Mouse (Mus musculus): ENCODE data around the gene Slc25a25. TPM values are rescaled to one million over a fixed set of nuclear protein-coding genes. Genes with fewer than 3 reads are reported as not detected.

Gene Slc25a25
- polyA plus RNA-seq, 1 experiment from 2014 or later = 33.0 TPM

- Histone ChIP-seq H3K27me3 (ENCODE audit: low read depth, poor library complexity, severe bottlenecking) (peaks cover 22% of the 10 kb centered on the region), H3K36me3 (peaks cover 41% of the 10 kb centered on the region), H3K4me1 (peaks cover 19% of the 10 kb centered on the region), H3K4me3 (peak overlapping the region; percentile 73), H3K9me3 (replicated peaks) (no peaks in the 10 kb centered on the region), H3K27ac (peak overlapping the region; percentile 73)
- under 1% methylated on average over 27 of the region's 27 CpGs for WGBS
- DNase-seq (ENCODE audit: low spot score) = no peak
These were observed 70.0 kb downstream of the Slc25a25 start for GRCm38 (mm10) chr2:32381141-32381774.

- peaks cover 16% of the 10 kb centered on the region for H3K4me1 ChIP-seq
- H3K4me3 ChIP-seq = no peak overlapping the region
- peaks cover 22% of the 10 kb centered on the region for H3K27me3 ChIP-seq (ENCODE audit: low read depth, poor library complexity, severe bottlenecking)
- peaks cover 53% of the 10 kb centered on the region for H3K36me3 ChIP-seq
- DNase-seq (ENCODE audit: low spot score) = no peak
- 93% methylated on average over 7 of the region's 7 CpGs for WGBS
- H3K9me3 ChIP-seq (replicated peaks) = no peaks in the 10 kb centered on the region
- no peak overlapping the region for H3K27ac ChIP-seq
These were observed 71.2 kb downstream of the Slc25a25 start for GRCm38 (mm10) chr2:32380001-32380500.

GRCm38 (mm10) chr2:32376963-32377362 lies 74.3 kb downstream of the Slc25a25 start:
- no peaks in the 10 kb centered on the region for H3K9me3 ChIP-seq (replicated peaks)
- 96% methylated on average over 10 of the region's 10 CpGs for WGBS
- no peak overlapping the region for H3K27ac ChIP-seq
- peaks cover 84% of the 10 kb centered on the region for H3K36me3 ChIP-seq
- peaks cover 10% of the 10 kb centered on the region for H3K4me1 ChIP-seq
- no peak for DNase-seq (ENCODE audit: low spot score)
- peaks cover under 1% of the 10 kb centered on the region; the same call in 1 of the 2 replicates for H3K27me3 ChIP-seq (ENCODE audit: low read depth, poor library complexity, severe bottlenecking)
- H3K4me3 ChIP-seq = no peak overlapping the region

GRCm38 (mm10) chr2:32375317-32375940 lies 75.8 kb downstream of the Slc25a25 start:
- Histone ChIP-seq H3K36me3 (peaks cover 100% of the 10 kb centered on the region), H3K27me3 (ENCODE audit: low read depth, poor library complexity, severe bottlenecking) (no peaks in the 10 kb centered on the region), H3K4me1 (no peaks in the 10 kb centered on the region), H3K9me3 (replicated peaks) (no peaks in the 10 kb centered on the region), H3K27ac (no peak overlapping the region), H3K4me3 (no peak overlapping the region)
- no peak for DNase-seq (ENCODE audit: low spot score)
- 92% methylated on average over 13 of the region's 13 CpGs for WGBS

GRCm38 (mm10) chr2:32374191-32374590 lies 77.1 kb downstream of the Slc25a25 start:
- no peak for DNase-seq (ENCODE audit: low spot score)
- no peaks in the 10 kb centered on the region for H3K9me3 ChIP-seq (replicated peaks)
- H3K36me3 ChIP-seq = peaks cover 100% of the 10 kb centered on the region
- no peak overlapping the region for H3K27ac ChIP-seq
- H3K4me1 ChIP-seq = no peaks in the 10 kb centered on the region
- H3K27me3 ChIP-seq (ENCODE audit: low read depth, poor library complexity, severe bottlenecking) = no peaks in the 10 kb centered on the region
- no peak overlapping the region for H3K4me3 ChIP-seq
- 91% methylated on average over 10 of the region's 10 CpGs for WGBS

- WGBS = 95% methylated on average over 5 of the region's 5 CpGs
- Histone ChIP-seq H3K9me3 (replicated peaks) (no peaks in the 10 kb centered on the region), H3K4me1 (peaks cover 19% of the 10 kb centered on the region), H3K27ac (no peak overlapping the region), H3K27me3 (ENCODE audit: low read depth, poor library complexity, severe bottlenecking) (no peaks in the 10 kb centered on the region), H3K36me3 (peaks cover 83% of the 10 kb centered on the region), H3K4me3 (no peak overlapping the region)
- no peak for DNase-seq (ENCODE audit: low spot score)
These were observed 83.9 kb downstream of the Slc25a25 start for GRCm38 (mm10) chr2:32367315-32367714.

Other genes with a start within 250 kb of the Slc25a25 start
- gene Pomt1, start 214.9 kb downstream of the Slc25a25 start, polyA plus RNA-seq (2016; fragmentation: Nextera tagmentation; extraction: Ambion mirVana) = 21.1 and 24.1 TPM in 2 replicates
- 69.6 and 74.0 TPM in 2 replicates for gene Uck1, start 191.3 kb downstream of the Slc25a25 start, polyA plus RNA-seq (2016; fragmentation: Nextera tagmentation; extraction: Ambion mirVana)
- gene Golga2, start 164.1 kb downstream of the Slc25a25 start, polyA plus RNA-seq (2016; fragmentation: Nextera tagmentation; extraction: Ambion mirVana) = 20.4 and 25.0 TPM in 2 replicates
- 440 and 446 TPM in 2 replicates for gene Swi5, start 163.4 kb downstream of the Slc25a25 start, polyA plus RNA-seq (2016; fragmentation: Nextera tagmentation; extraction: Ambion mirVana)
- 61.3 and 74.8 TPM in 2 replicates for gene Ciz1, start 99.1 kb downstream of the Slc25a25 start, polyA plus RNA-seq (2016; fragmentation: Nextera tagmentation; extraction: Ambion mirVana)
- 27.1 and 33.6 TPM in 2 replicates for gene Dnm1, start 98.1 kb downstream of the Slc25a25 start, polyA plus RNA-seq (2016; fragmentation: Nextera tagmentation; extraction: Ambion mirVana)
- gene 1110008P14Rik, start 69.5 kb downstream of the Slc25a25 start, polyA plus RNA-seq (2016; fragmentation: Nextera tagmentation; extraction: Ambion mirVana) = 36.3 and 37.0 TPM in 2 replicates
- not detected in 2 replicates for gene Lcn2, start 63.2 kb downstream of the Slc25a25 start, polyA plus RNA-seq (2016; fragmentation: Nextera tagmentation; extraction: Ambion mirVana)
- gene Ptges2, start 55.5 kb downstream of the Slc25a25 start, polyA plus RNA-seq (2016; fragmentation: Nextera tagmentation; extraction: Ambion mirVana) = 32.7 and 37.0 TPM in 2 replicates
- 5.9 and 7.3 TPM in 2 replicates for gene Naif1, start 988 bp downstream of the Slc25a25 start, polyA plus RNA-seq (2016; fragmentation: Nextera tagmentation; extraction: Ambion mirVana)
- 12.0 and 14.0 TPM in 2 replicates for gene Fam102a, start 83.9 kb upstream of the Slc25a25 start, polyA plus RNA-seq (2016; fragmentation: Nextera tagmentation; extraction: Ambion mirVana)
- gene Dpm2, start 119.4 kb upstream of the Slc25a25 start, polyA plus RNA-seq (2016; fragmentation: Nextera tagmentation; extraction: Ambion mirVana) = 104 and 109 TPM in 2 replicates
- gene Pip5kl1, start 123.4 kb upstream of the Slc25a25 start, polyA plus RNA-seq (2016; fragmentation: Nextera tagmentation; extraction: Ambion mirVana) = 1.0 and 2.7 TPM in 2 replicates
- 0.24 TPM in 1 of 2 replicates, not detected in the other for gene 9430097D07Rik, start 124.2 kb upstream of the Slc25a25 start, polyA plus RNA-seq (2016; fragmentation: Nextera tagmentation; extraction: Ambion mirVana)
- gene St6galnac4, start 135.7 kb upstream of the Slc25a25 start, polyA plus RNA-seq (2016; fragmentation: Nextera tagmentation; extraction: Ambion mirVana) = 26.0 and 26.1 TPM in 2 replicates
- gene St6galnac6, start 148.3 kb upstream of the Slc25a25 start, polyA plus RNA-seq (2016; fragmentation: Nextera tagmentation; extraction: Ambion mirVana) = 11.8 and 16.7 TPM in 2 replicates
- 21.6 and 35.7 TPM in 2 replicates for gene Ak1, start 170.3 kb upstream of the Slc25a25 start, polyA plus RNA-seq (2016; fragmentation: Nextera tagmentation; extraction: Ambion mirVana)
- gene Eng, start 195.2 kb upstream of the Slc25a25 start, polyA plus RNA-seq (2016; fragmentation: Nextera tagmentation; extraction: Ambion mirVana) = 27.9 and 28.5 TPM in 2 replicates